Mouse (Mus musculus): ENCODE data around the gene Rab39. TPM values are rescaled to one million over a fixed set of nuclear protein-coding genes. Genes with fewer than 3 reads are reported as not detected.

The Rab39 gene
- polyA plus RNA-seq, 1 experiment from 2014 or later: 3.8 TPM

DNA sequence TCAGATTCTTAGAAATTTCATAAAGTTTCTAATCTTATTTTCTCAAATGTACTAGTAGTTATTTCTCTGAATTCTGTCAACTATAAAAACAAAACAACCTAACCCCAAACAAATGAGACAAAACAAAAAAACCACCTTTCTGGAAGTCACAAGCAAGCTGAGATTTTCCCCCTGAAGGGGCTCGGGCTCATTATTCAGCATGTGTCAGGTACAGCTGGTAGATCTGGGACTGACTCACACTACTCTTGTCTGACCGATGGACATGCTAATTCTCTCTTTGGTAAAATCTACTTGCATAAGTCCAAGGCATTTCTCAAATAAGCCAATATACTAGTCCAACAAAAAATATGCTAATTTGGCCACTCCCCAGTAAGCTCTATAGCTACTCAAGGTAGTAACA lies 41.2 kb downstream of the Rab39 start:
- H3K4me2 ChIP-seq (ENCODE audit: low read length): no peak overlapping the region; the same call in 1 of the 2 replicates
- no peaks in the 10 kb centered on the region for H3K36me3 ChIP-seq (ENCODE audit: control insufficient read depth, insufficient read depth, low read length)
- H3K9me3 ChIP-seq (ENCODE audit: control insufficient read depth, low read length): no peaks in the 10 kb centered on the region
- H3K4me3 ChIP-seq (ENCODE audit: low read length): no peak overlapping the region
- ATAC-seq: no peak
- no peaks in the 10 kb centered on the region for H3K27me3 ChIP-seq (replicated peaks; ENCODE audit: control insufficient read depth, insufficient read depth, low read length)
- H3K27ac ChIP-seq (ENCODE audit: low read depth, low read length): no peak overlapping the region
- WGBS: 63% methylated on average over 2 of the region's 2 CpGs
- H3K9ac ChIP-seq (ENCODE audit: low read depth, low read length): no peak overlapping the region
- peaks cover 23% of the 10 kb centered on the region for H3K4me1 ChIP-seq (ENCODE audit: control insufficient read depth, insufficient read depth, low read depth, low read length)

DNA sequence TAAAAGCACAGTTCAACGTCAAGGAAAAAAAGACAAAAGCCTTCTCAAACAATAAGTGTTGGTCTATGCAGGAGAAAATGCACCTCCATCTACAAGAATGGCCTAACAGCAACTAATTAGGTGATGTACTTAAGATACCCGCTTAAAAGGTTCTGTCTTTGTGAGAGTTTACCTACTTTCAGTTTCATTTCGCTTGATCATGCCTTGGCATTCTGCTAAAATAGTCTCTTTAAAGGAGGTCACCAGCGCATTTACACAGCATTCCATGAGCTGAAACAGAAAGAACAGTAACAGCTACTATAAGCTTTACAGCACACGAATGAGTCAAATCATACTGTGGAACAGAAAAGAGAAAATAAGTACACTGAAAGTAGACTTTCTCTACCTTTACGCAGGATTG lies 71.2 kb downstream of the Rab39 start:
- no peak for ATAC-seq
- peaks cover 30% of the 10 kb centered on the region for H3K36me3 ChIP-seq (ENCODE audit: control insufficient read depth, insufficient read depth, low read length)
- H3K4me2 ChIP-seq (ENCODE audit: low read length): no peak overlapping the region
- WGBS: 97% methylated on average over 6 of the region's 6 CpGs
- no peaks in the 10 kb centered on the region for H3K27me3 ChIP-seq (replicated peaks; ENCODE audit: control insufficient read depth, insufficient read depth, low read length)
- H3K4me3 ChIP-seq (ENCODE audit: low read length): no peak overlapping the region
- no peaks in the 10 kb centered on the region for H3K9me3 ChIP-seq (ENCODE audit: control insufficient read depth, low read length)
- no peak overlapping the region for H3K27ac ChIP-seq (ENCODE audit: low read depth, low read length)
- H3K4me1 ChIP-seq (ENCODE audit: control insufficient read depth, insufficient read depth, low read depth, low read length): no peaks in the 10 kb centered on the region
- no peak overlapping the region for H3K9ac ChIP-seq (ENCODE audit: low read depth, low read length)

Other genes starting within 250 kb of the Rab39 start
- 6.1 and 6.8 TPM in 2 replicates for gene Atm, start 169.5 kb downstream of the Rab39 start, polyA plus RNA-seq (2015; fragmentation: Nextera tagmentation; extraction: Ambion mirVana)
- gene Npat, start 169.2 kb downstream of the Rab39 start, polyA plus RNA-seq (2015; fragmentation: Nextera tagmentation; extraction: Ambion mirVana): 9.5 and 11.4 TPM in 2 replicates
- gene Acat1, start 95.8 kb downstream of the Rab39 start, polyA plus RNA-seq (2015; fragmentation: Nextera tagmentation; extraction: Ambion mirVana): 179 and 204 TPM in 2 replicates
- gene Cul5, start 36.2 kb downstream of the Rab39 start, polyA plus RNA-seq (2015; fragmentation: Nextera tagmentation; extraction: Ambion mirVana): 30.6 and 35.9 TPM in 2 replicates
- 20.4 and 23.5 TPM in 2 replicates for gene Slc35f2, start 65.3 kb upstream of the Rab39 start, polyA plus RNA-seq (2015; fragmentation: Nextera tagmentation; extraction: Ambion mirVana)
- 0.19 and 8.8 TPM in 2 replicates for gene Sln, start 143.9 kb upstream of the Rab39 start, polyA plus RNA-seq (2015; fragmentation: Nextera tagmentation; extraction: Ambion mirVana)